Mouse (Mus musculus): ENCODE results near the gene Tgfbr2. TPM values are rescaled to one million over a fixed set of nuclear protein-coding genes. Genes with fewer than 3 reads are reported as not detected.

Tgfbr2 gene
- polyA plus RNA-seq, 1 experiment from 2014 or later: 69.0 TPM

GRCm38 (mm10) chr9:116146235-116146634, 28.9 kb downstream of the Tgfbr2 start:
- Histone ChIP-seq H3K4me2 (no peak overlapping the region), H3K9ac (no peak overlapping the region), H3K9me3 (no peaks in the 10 kb centered on the region), H3K27me3 (no peaks in the 10 kb centered on the region), H3K36me3 (0 out of 2 replicates have a peak, but pooled peaks cover 6% of the 10 kb centered on the region), H3K4me1 (peaks cover 49% of the 10 kb centered on the region), H3K4me3 (no peak overlapping the region), H3K27ac (peak overlapping the region; percentile 74)
- 68% methylated on average over 9 of the region's 9 CpGs for WGBS
- ATAC-seq (ENCODE audit: insufficient number of reproducible peaks, low FRiP score, low TSS enrichment, low read depth): no peak

- WGBS: 51% methylated on average over 10 of the region's 10 CpGs
- Histone ChIP-seq H3K27ac (peak overlapping the region; percentile 51; the same call in 1 of the 2 replicates), H3K4me1 (peaks cover 40% of the 10 kb centered on the region), H3K27me3 (no peaks in the 10 kb centered on the region), H3K9me3 (no peaks in the 10 kb centered on the region), H3K9ac (no peak overlapping the region), H3K4me2 (no peak overlapping the region), H3K4me3 (no peak overlapping the region), H3K36me3 (peaks cover 10% of the 10 kb centered on the region; the same call in 1 of the 2 replicates)
- ATAC-seq (ENCODE audit: insufficient number of reproducible peaks, low FRiP score, low TSS enrichment, low read depth): no peak
Measured at GRCm38 (mm10) chr9:116145231-116145641, 29.9 kb downstream of the Tgfbr2 start.

- ATAC-seq (ENCODE audit: insufficient number of reproducible peaks, low FRiP score, low TSS enrichment, low read depth): no peak
- 91% methylated on average over 6 of the region's 6 CpGs for WGBS
- H3K4me2 ChIP-seq: no peak overlapping the region
- H3K4me1 ChIP-seq: peaks cover 35% of the 10 kb centered on the region
- no peaks in the 10 kb centered on the region for H3K27me3 ChIP-seq
- no peak overlapping the region for H3K9ac ChIP-seq
- peaks cover 5% of the 10 kb centered on the region; the same call in 1 of the 2 replicates for H3K36me3 ChIP-seq
- H3K9me3 ChIP-seq: no peaks in the 10 kb centered on the region
- H3K4me3 ChIP-seq: no peak overlapping the region
- H3K27ac ChIP-seq: 0 out of 2 replicates have a peak overlapping the region, but pooled peaks have one; percentile 43
Measured at GRCm38 (mm10) chr9:116140422-116140821, 34.7 kb downstream of the Tgfbr2 start.

GRCm38 (mm10) chr9:116139549-116139948, 35.6 kb downstream of the Tgfbr2 start:
- WGBS: 80% methylated on average over 7 of the region's 7 CpGs
- peaks cover 5% of the 10 kb centered on the region; the same call in 1 of the 2 replicates for H3K36me3 ChIP-seq
- no peaks in the 10 kb centered on the region for H3K9me3 ChIP-seq
- no peak for ATAC-seq (ENCODE audit: insufficient number of reproducible peaks, low FRiP score, low TSS enrichment, low read depth)
- no peaks in the 10 kb centered on the region for H3K27me3 ChIP-seq
- no peak overlapping the region for H3K9ac ChIP-seq
- H3K27ac ChIP-seq: peak overlapping the region; percentile 27; the same call in 1 of the 2 replicates
- no peak overlapping the region for H3K4me2 ChIP-seq
- H3K4me1 ChIP-seq: peaks cover 39% of the 10 kb centered on the region
- H3K4me3 ChIP-seq: no peak overlapping the region

- no peak overlapping the region for H3K9ac ChIP-seq
- H3K4me1 ChIP-seq: peaks cover 34% of the 10 kb centered on the region
- no peak for ATAC-seq (ENCODE audit: insufficient number of reproducible peaks, low FRiP score, low TSS enrichment, low read depth)
- H3K27ac ChIP-seq: peak overlapping the region; percentile 27
- H3K36me3 ChIP-seq: peaks cover 5% of the 10 kb centered on the region; the same call in 1 of the 2 replicates
- H3K4me3 ChIP-seq: no peak overlapping the region
- 30% methylated on average over 11 of the region's 11 CpGs for WGBS
- no peaks in the 10 kb centered on the region for H3K9me3 ChIP-seq
- no peak overlapping the region for H3K4me2 ChIP-seq
- H3K27me3 ChIP-seq: no peaks in the 10 kb centered on the region
Measured at GRCm38 (mm10) chr9:116138595-116139134, 36.5 kb downstream of the Tgfbr2 start.

GRCm38 (mm10) chr9:116137645-116138044, 37.5 kb downstream of the Tgfbr2 start:
- ATAC-seq (ENCODE audit: insufficient number of reproducible peaks, low FRiP score, low TSS enrichment, low read depth): no peak
- H3K27me3 ChIP-seq: no peaks in the 10 kb centered on the region
- 73% methylated on average over 3 of the region's 3 CpGs for WGBS
- H3K4me3 ChIP-seq: no peak overlapping the region
- H3K9ac ChIP-seq: no peak overlapping the region
- peaks cover 5% of the 10 kb centered on the region; the same call in 1 of the 2 replicates for H3K36me3 ChIP-seq
- H3K4me1 ChIP-seq: peaks cover 37% of the 10 kb centered on the region
- no peaks in the 10 kb centered on the region for H3K9me3 ChIP-seq
- no peak overlapping the region for H3K4me2 ChIP-seq
- no peak overlapping the region for H3K27ac ChIP-seq

- Histone ChIP-seq H3K36me3 (peaks cover 11% of the 10 kb centered on the region; the same call in 1 of the 2 replicates), H3K27ac (no peak overlapping the region), H3K9me3 (no peaks in the 10 kb centered on the region), H3K9ac (no peak overlapping the region), H3K4me1 (peaks cover 37% of the 10 kb centered on the region), H3K27me3 (no peaks in the 10 kb centered on the region), H3K4me3 (no peak overlapping the region), H3K4me2 (no peak overlapping the region)
- 79% methylated on average over 5 of the region's 5 CpGs for WGBS
- ATAC-seq (ENCODE audit: insufficient number of reproducible peaks, low FRiP score, low TSS enrichment, low read depth): no peak
Measured at GRCm38 (mm10) chr9:116136811-116137210, 38.3 kb downstream of the Tgfbr2 start.

- H3K4me3 ChIP-seq: no peak overlapping the region
- H3K9me3 ChIP-seq: no peaks in the 10 kb centered on the region
- H3K27me3 ChIP-seq: no peaks in the 10 kb centered on the region
- H3K4me2 ChIP-seq: no peak overlapping the region
- no peak overlapping the region for H3K27ac ChIP-seq
- H3K9ac ChIP-seq: no peak overlapping the region
- peaks cover 37% of the 10 kb centered on the region for H3K4me1 ChIP-seq
- H3K36me3 ChIP-seq: peaks cover 18% of the 10 kb centered on the region
- ATAC-seq (ENCODE audit: insufficient number of reproducible peaks, low FRiP score, low TSS enrichment, low read depth): no peak
- WGBS: 66% methylated on average over 6 of the region's 6 CpGs
Measured at GRCm38 (mm10) chr9:116136146-116136545, 39.0 kb downstream of the Tgfbr2 start.

- H3K9me3 ChIP-seq: no peaks in the 10 kb centered on the region
- peaks cover 29% of the 10 kb centered on the region for H3K36me3 ChIP-seq
- 90% methylated on average over 2 of the region's 2 CpGs for WGBS
- H3K27ac ChIP-seq: no peak overlapping the region
- no peak overlapping the region for H3K9ac ChIP-seq
- no peaks in the 10 kb centered on the region for H3K27me3 ChIP-seq
- ATAC-seq (ENCODE audit: insufficient number of reproducible peaks, low FRiP score, low TSS enrichment, low read depth): no peak
- no peak overlapping the region for H3K4me3 ChIP-seq
- peaks cover 39% of the 10 kb centered on the region for H3K4me1 ChIP-seq
- no peak overlapping the region for H3K4me2 ChIP-seq
Measured at GRCm38 (mm10) chr9:116134488-116134887, 40.7 kb downstream of the Tgfbr2 start.

GRCm38 (mm10) chr9:116133312-116133980, 41.7 kb downstream of the Tgfbr2 start:
- peaks cover 30% of the 10 kb centered on the region for H3K4me1 ChIP-seq
- no peak overlapping the region for H3K4me2 ChIP-seq
- H3K9ac ChIP-seq: no peak overlapping the region
- H3K27me3 ChIP-seq: no peaks in the 10 kb centered on the region
- no peaks in the 10 kb centered on the region for H3K9me3 ChIP-seq
- ATAC-seq (ENCODE audit: insufficient number of reproducible peaks, low FRiP score, low TSS enrichment, low read depth): no peak
- H3K36me3 ChIP-seq: peaks cover 40% of the 10 kb centered on the region
- H3K4me3 ChIP-seq: no peak overlapping the region
- WGBS: 54% methylated on average over 6 of the region's 6 CpGs
- peak overlapping the region; percentile 5; the same call in 1 of the 2 replicates for H3K27ac ChIP-seq

GRCm38 (mm10) chr9:116128886-116129285, 46.3 kb downstream of the Tgfbr2 start:
- 61% methylated on average over 3 of the region's 3 CpGs for WGBS
- Histone ChIP-seq H3K9ac (no peak overlapping the region), H3K4me2 (no peak overlapping the region), H3K27me3 (no peaks in the 10 kb centered on the region), H3K9me3 (no peaks in the 10 kb centered on the region), H3K27ac (no peak overlapping the region), H3K36me3 (peaks cover 84% of the 10 kb centered on the region), H3K4me3 (no peak overlapping the region), H3K4me1 (0 out of 2 replicates have a peak, but pooled peaks cover 9% of the 10 kb centered on the region)
- no peak for ATAC-seq (ENCODE audit: insufficient number of reproducible peaks, low FRiP score, low TSS enrichment, low read depth)

GRCm38 (mm10) chr9:116128311-116128710, 46.8 kb downstream of the Tgfbr2 start:
- ATAC-seq (ENCODE audit: insufficient number of reproducible peaks, low FRiP score, low TSS enrichment, low read depth): no peak
- Histone ChIP-seq H3K27ac (no peak overlapping the region), H3K4me2 (no peak overlapping the region), H3K9ac (no peak overlapping the region), H3K4me1 (peaks cover 8% of the 10 kb centered on the region; the same call in 1 of the 2 replicates), H3K36me3 (peaks cover 86% of the 10 kb centered on the region), H3K27me3 (no peaks in the 10 kb centered on the region), H3K9me3 (no peaks in the 10 kb centered on the region), H3K4me3 (no peak overlapping the region)
- WGBS: 78% methylated on average over 2 of the region's 2 CpGs

All from limb, embryonic 15.5 days (tissue).